Mouse (Mus musculus) layer of hippocampus, postnatal 10 days (tissue): ENCODE measurements around the gene Camkmt. TPM values are rescaled to one million over a fixed set of nuclear protein-coding genes. Genes with fewer than 3 reads are reported as not detected.

Source experiments
- DNase-seq, 2 experiments: peaks; one replicate each; pipeline ENCODE4 v3.0.0; 2021; ENCODE audit warnings: low spot score in 2 of 2
- total RNA-seq, 2 experiments: library from RNA; stranded (reverse); gene quantifications; 2 replicates each; pipeline ENCODE4 v1.2.3; 2021

Gene Camkmt
- total RNA-seq, 2 experiments from 2014 or later, result 11.2 to 14.6 TPM

DNA sequence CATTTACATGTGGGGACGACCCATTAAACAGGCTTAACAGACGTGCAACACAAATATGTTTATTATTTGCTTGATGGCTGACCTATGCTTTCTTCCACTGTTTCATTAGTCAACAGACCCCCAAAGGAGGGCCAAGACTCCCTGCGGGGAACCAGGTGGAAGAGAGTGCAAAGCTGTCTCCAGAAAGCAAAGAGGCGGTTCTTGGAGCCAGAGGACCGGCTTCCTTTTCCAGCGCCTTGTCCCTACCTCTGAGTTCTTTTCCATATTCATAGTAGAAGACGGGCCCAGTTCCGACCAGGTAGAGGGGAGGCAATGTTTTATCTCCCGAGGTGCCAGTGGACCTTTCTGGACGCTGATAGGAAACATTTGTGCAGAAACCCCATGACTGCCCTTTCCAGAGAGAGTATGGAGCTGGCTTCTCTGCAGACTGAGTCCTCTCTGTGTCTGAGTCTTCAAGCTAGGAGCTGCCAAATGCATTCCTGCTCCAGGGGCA is 399.2 kb downstream of the Camkmt start:
- no peak for DNase-seq

GRCm38 (mm10) chr17:85491491-85491890 is 401.1 kb downstream of the Camkmt start:
- no peak for DNase-seq

- no peak for DNase-seq
Observed at GRCm38 (mm10) chr17:85493521-85493920, 403.2 kb downstream of the Camkmt start.

DNA sequence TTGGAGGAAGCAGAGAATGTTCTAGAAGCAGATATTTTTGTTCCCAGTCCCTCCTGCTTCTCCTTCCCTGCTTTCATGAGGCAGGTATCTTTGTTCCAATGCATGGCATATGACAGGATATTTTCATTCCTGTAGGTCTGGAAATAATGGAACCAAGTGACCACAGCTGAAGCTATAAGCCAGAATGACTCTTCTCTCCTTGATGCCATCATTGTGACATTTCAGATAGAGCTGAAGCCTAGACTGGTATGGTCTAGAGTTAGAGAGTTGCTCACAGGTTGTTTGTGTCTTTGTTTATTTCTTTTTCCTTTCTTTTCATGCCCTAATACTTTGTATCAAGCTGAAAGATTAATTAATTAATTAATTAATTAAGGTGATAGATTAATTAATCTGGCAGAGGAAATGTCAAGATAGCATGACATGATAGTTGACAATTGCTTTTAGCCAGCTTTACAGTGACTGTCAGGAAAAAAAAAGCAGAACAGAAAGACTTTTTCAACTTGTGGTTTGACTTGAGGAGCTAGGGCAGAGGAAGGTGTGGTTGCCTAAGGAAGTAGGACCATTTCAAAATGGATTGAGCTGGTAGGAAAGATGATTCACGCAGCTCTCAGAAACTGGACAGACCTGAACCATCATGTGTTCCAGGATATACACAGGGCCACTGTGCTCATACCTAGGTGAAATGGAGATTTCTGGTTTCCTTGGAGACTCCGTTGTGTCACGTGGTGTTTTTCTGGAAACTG is 404.8 kb downstream of the Camkmt start:
- no peak for DNase-seq

DNA sequence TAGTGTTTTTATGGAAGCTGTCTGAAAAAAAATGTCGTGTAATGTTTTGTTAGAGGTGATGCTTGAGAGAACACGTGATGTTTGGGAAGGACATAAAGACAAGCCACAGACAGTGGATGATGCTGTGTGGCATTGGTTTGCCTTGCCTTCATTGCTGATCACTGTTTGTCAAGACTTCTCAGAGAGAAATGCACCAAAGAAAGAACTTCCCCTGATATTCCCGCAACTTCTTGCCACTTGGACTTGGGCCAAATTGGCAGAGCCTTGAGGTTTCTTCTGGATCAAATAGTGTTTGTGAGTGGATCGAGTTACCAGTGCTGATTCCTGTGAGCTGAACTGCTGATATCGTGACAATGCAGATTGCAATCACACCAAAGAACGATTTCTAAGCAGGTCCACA is 405.5 kb downstream of the Camkmt start:
- DNase-seq, result no peak

- DNase-seq, result no peak
Observed at GRCm38 (mm10) chr17:85504888-85505287, 414.5 kb downstream of the Camkmt start.

- no peak for DNase-seq
Observed at GRCm38 (mm10) chr17:85506206-85507088, 416.1 kb downstream of the Camkmt start.

- no peak for DNase-seq
Observed at GRCm38 (mm10) chr17:85507089-85507460, 416.7 kb downstream of the Camkmt start.

Other genes starting within 250 kb of the Camkmt start
- 100 to 1,000 TPM; 106 to 116 TPM for gene Ppm1b, start 133.8 kb upstream of the Camkmt start, total RNA-seq
- gene Slc3a1, start 62.2 kb upstream of the Camkmt start, total RNA-seq, result not detected
- 100 to 1,000 TPM; 291 to 295 TPM for gene Prepl, start 311 bp upstream of the Camkmt start, total RNA-seq